Mouse (Mus musculus) layer of hippocampus, postnatal 10 days (tissue): ENCODE data around the gene Hectd2. TPM values are rescaled to one million over a fixed set of nuclear protein-coding genes. Genes with fewer than 3 reads are reported as not detected.

Experiments
- DNase-seq, 2 experiments: peaks; one replicate each; pipeline ENCODE4 v3.0.0; 2021; ENCODE audit warnings: low spot score in 2 of 2
- total RNA-seq, 2 experiments: library from RNA; stranded (reverse); gene quantifications; 2 replicates each; pipeline ENCODE4 v1.2.3; 2021

Gene Hectd2
- total RNA-seq, 2 experiments from 2014 or later = 37.0 to 39.4 TPM

- DNase-seq = no peak
Measured at GRCm38 (mm10) chr19:36645308-36645889, 91.0 kb downstream of the Hectd2 start.

- no peak for DNase-seq
Measured at GRCm38 (mm10) chr19:36646132-36646828, 91.8 kb downstream of the Hectd2 start.

GRCm38 (mm10) chr19:36652686-36653085 is 98.2 kb downstream of the Hectd2 start:
- no peak for DNase-seq

GRCm38 (mm10) chr19:36662734-36663133 is 108.3 kb downstream of the Hectd2 start:
- DNase-seq = no peak

- DNase-seq = no peak
Measured at GRCm38 (mm10) chr19:36663918-36664317, 109.5 kb downstream of the Hectd2 start.

- DNase-seq = no peak
Measured at GRCm38 (mm10) chr19:36664417-36664816, 110.0 kb downstream of the Hectd2 start.

- DNase-seq = no peak
Measured at GRCm38 (mm10) chr19:36665206-36665605, 110.8 kb downstream of the Hectd2 start.

GRCm38 (mm10) chr19:36665641-36666040 is 111.2 kb downstream of the Hectd2 start:
- no peak for DNase-seq

GRCm38 (mm10) chr19:36666471-36666870 is 112.0 kb downstream of the Hectd2 start:
- no peak for DNase-seq

GRCm38 (mm10) chr19:36667368-36667767 is 112.9 kb downstream of the Hectd2 start:
- no peak for DNase-seq

GRCm38 (mm10) chr19:36668098-36668497 is 113.7 kb downstream of the Hectd2 start:
- no peak for DNase-seq

- no peak for DNase-seq
Measured at GRCm38 (mm10) chr19:36668881-36669639, 114.6 kb downstream of the Hectd2 start.

GRCm38 (mm10) chr19:36669720-36670451 is 115.4 kb downstream of the Hectd2 start:
- no peak for DNase-seq

Other genes with a start within 250 kb of the Hectd2 start
- 10 to 100 TPM in 1 of 2 experiments, 1 to 10 TPM in 1; 6.4 to 11.0 TPM for gene Pcgf5, start 206.3 kb upstream of the Hectd2 start, total RNA-seq
- 10 to 100 TPM; 37.8 to 43.0 TPM for gene Ppp1r3c, start 182.0 kb downstream of the Hectd2 start, total RNA-seq